Mouse (Mus musculus): ENCODE results near the gene Dll3. TPM values are rescaled to one million over a fixed set of nuclear protein-coding genes. Genes with fewer than 3 reads are reported as not detected.
"Not testable (repeated sequence)": the region's sequence is repeated elsewhere in the genome, so short reads cannot be mapped to it uniquely, and the experiment has no call there.

Dll3 gene
- total RNA-seq, 2 experiments from 2014 or later = 2.1 to 2.6 TPM

DNA sequence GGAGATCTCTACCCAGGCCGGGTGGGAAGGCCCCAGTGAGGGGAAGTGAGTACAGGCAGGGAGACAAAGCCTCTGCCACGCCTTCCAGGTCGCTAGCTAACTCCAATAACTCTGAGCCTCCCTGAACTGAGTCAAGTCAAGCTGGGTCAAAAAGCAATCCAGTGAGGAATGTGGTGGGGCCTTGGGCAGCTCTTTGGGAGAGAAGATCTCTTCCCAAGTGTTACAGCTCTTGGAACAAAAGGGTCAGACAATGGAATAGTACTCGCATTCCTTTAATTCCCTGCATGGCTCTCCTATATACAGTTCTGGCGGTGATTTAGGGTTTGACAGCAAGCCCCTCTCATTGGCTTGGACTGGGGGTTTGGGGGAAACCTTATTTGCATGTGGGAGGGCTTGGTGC, 39.2 kb downstream of the Dll3 start:
- DNase-seq (ENCODE audit: low spot score in 2 of 2) = no peak

DNA sequence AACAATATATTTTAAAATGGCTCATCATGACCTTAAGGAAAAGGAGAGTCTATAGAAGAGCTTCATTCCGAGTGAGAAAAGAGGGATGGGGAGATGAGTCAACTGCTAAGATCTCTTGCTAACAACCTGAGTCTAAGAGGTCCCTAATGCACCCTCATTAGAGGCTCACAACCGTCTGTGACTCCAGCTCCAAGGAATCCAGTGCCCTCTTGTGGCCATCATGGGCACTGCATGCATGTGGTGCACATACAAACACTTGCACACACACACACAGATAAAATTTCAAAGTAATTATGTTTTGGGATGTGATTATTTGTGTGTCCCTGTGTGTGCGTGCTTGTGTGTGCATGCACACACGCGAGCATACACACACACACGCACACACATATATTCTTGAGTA, 46.6 kb downstream of the Dll3 start:
- no peak for DNase-seq (ENCODE audit: low spot score in 2 of 2)

DNA sequence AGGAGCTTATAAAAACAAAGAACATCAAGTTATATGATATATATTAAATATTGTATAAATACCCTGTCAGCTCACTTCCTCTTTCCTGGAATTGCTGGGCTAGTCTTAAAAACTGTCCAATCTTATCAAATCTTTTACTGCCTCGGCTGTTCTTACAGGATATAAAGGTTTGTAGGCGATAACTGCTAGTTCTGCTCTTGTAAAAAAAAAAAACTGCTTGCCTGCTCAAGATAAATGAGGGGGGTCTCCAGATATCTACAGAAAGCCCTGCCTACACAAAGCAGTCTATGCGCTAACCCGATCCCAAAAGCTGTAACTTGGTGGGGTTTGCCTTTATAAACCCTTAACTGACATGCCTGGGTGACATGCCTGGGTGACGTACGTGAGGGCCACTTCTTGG, 47.4 kb downstream of the Dll3 start:
- no peak for DNase-seq (ENCODE audit: low spot score in 2 of 2)

DNA sequence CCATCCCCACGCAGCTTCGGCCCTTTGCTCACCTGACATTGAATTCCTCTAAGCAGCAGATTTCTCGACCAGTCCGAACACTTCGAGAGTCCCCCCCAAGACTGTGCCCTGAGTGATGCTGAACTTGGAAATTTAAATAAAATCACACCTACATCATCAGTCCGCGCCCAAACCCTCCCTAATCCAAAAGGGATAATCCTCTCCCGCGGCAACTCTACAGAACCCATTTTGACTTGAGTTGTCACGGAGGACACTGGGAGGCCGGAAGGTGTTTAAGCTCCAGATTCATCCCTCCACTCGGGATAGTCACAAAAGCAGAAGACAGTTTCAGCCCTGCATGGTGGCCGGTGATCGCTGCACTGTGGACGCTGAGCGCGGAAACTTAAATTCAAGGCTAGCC, 50.1 kb downstream of the Dll3 start:
- no peak for DNase-seq (ENCODE audit: low spot score in 2 of 2)

DNA sequence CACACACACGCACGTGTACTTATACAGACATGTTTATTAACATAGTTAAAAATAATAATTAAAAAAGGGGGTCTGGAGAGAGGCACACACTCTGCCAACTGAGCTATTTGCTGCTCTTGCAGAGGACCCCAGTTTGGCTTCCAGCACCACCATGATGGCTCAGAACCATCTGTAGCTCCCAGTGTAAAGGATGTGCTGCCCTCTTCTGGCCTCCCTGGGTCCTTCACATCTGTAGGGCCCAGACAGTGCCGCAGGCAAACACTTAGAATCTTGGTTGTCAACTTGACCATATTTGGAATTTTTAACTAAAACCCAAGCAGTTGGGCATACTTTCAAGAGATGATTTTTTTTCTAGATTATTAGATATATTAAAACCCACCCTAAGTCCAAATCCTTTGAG, 53.1 kb downstream of the Dll3 start:
- no peak for DNase-seq (ENCODE audit: low spot score in 2 of 2)

DNA sequence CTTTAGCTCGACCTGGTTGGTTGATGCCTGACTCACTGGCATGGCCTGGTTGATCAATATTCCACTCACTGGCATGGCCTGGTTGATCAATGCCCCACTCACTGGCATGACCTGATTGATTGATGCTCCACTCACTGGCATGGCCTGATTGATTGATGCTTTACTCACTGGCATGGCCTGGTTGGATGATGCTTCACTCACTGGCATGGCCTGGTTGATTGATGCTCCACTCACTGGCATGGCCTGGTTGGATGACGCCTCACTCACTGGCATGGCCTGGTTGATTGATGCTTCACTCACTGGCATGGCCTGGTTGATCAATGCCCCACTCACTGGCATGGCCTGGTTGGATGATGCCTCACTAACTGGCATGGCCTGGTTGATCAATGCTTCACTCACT, 58.1 kb downstream of the Dll3 start:
- DNase-seq (ENCODE audit: low spot score in 2 of 2) = not testable (repeated sequence)

Other genes starting within 250 kb of the Dll3 start
- 1 to 10 TPM; 1.1 to 1.6 TPM for gene Fcgbp, start 231.0 kb downstream of the Dll3 start, total RNA-seq (2021)
- gene 9530053A07Rik, start 172.8 kb downstream of the Dll3 start, total RNA-seq (2021) = under 1 TPM in 1 of 2 experiments, not detected in 1; 0.05 TPM
- gene Fbl, start 132.5 kb downstream of the Dll3 start, total RNA-seq (2021) = 10 to 100 TPM; 43.0 to 46.4 TPM
- gene Dyrk1b, start 122.8 kb downstream of the Dll3 start, total RNA-seq (2021) = 10 to 100 TPM; 41.8 to 43.7 TPM
- 10 to 100 TPM; 59.3 to 61.3 TPM for gene Eid2, start 34.4 kb downstream of the Dll3 start, total RNA-seq (2021)
- 10 to 100 TPM; 37.8 to 38.4 TPM for gene Eid2b, start 24.5 kb downstream of the Dll3 start, total RNA-seq (2021)
- under 1 TPM in 1 of 2 experiments, not detected in 1; 0.25 TPM for gene Selenov, start 11.1 kb downstream of the Dll3 start, total RNA-seq (2021)
- 10 to 100 TPM; 42.4 to 44.3 TPM for gene Timm50, start 9.8 kb upstream of the Dll3 start, total RNA-seq (2021)
- 100 to 1,000 TPM; 116 to 119 TPM for gene Supt5, start 36.5 kb upstream of the Dll3 start, total RNA-seq (2021)
- 100 to 1,000 TPM; 481 to 546 TPM for gene Rps16, start 48.4 kb upstream of the Dll3 start, total RNA-seq (2021)
- gene Plekhg2, start 70.4 kb upstream of the Dll3 start, total RNA-seq (2021) = 1 to 10 TPM; 4.8 to 5.1 TPM
- 1 to 10 TPM; 3.5 to 3.7 TPM for gene Zfp36, start 78.0 kb upstream of the Dll3 start, total RNA-seq (2021)
- gene Med29, start 90.5 kb upstream of the Dll3 start, total RNA-seq (2021) = 10 to 100 TPM; 21.4 to 22.1 TPM
- gene Paf1, start 90.7 kb upstream of the Dll3 start, total RNA-seq (2021) = 10 to 100 TPM; 64.9 to 69.3 TPM
- 1 to 10 TPM; 2.2 to 2.4 TPM for gene Gmfg, start 135.2 kb upstream of the Dll3 start, total RNA-seq (2021)
- 10 to 100 TPM; 75.5 to 81.1 TPM for gene Lrfn1, start 149.7 kb upstream of the Dll3 start, total RNA-seq (2021)
- gene Ifnl2, start 208.2 kb upstream of the Dll3 start, total RNA-seq (2021) = not detected
- gene Ifnl3, start 220.6 kb upstream of the Dll3 start, total RNA-seq (2021) = not detected
- not detected for gene Sycn, start 238.6 kb upstream of the Dll3 start, total RNA-seq (2021)
- under 1 TPM in 1 of 2 experiments, not detected in 1; 0.28 TPM for gene Nccrp1, start 245.0 kb upstream of the Dll3 start, total RNA-seq (2021)